Mouse (Mus musculus) lung, postnatal 0 days (tissue): ENCODE measurements around the gene 2610301B20Rik.

Experiments
- CTCF ChIP-seq: IDR thresholded peaks from 2 replicates; pipeline ENCODE4 v1.5.1; 2016; ENCODE audit warnings: antibody characterized with exemption, mild to moderate bottlenecking
- EP300 ChIP-seq: IDR thresholded peaks from 2 replicates; pipeline ENCODE4 v1.6.1; 2016; ENCODE audit warnings: antibody characterized with exemption, mild to moderate bottlenecking, control low read depth

GRCm38 (mm10) chr4:10860825-10861224 lies 13.5 kb upstream of the 2610301B20Rik start:
- TF ChIP-seq CTCF (no peak), EP300 (no peak)
